Mouse (Mus musculus): ENCODE measurements at regions not wholly inside any gene's neighbourhood (a gene's known extent, or its start where the extent isn't known, plus 50 kb on each side); places are given as distances from the start of the nearest gene placed in this dataset.

DNA sequence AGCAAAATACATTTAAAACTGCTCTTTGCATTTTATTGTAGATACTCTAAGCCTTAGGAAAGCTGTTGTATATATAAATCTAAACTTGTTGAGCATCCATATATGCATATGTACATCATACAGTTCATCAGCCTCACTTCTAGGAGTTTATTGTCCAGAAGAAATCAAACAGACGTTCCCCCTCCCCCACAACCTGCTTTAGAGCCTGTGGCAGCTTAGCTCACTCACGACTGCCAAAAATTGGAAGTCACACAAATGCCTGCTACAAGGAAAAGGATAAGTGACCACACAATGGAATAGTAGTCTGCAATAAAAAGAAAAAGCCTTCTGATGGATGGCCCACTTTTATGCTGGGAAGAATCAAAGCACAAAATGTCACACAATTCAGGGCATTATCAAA, 267.8 kb downstream of the Tcerg1l start:
- 54% methylated on average over 2 of the region's 2 CpGs for WGBS
- H3K4me1 ChIP-seq (ENCODE audit: control insufficient read depth, insufficient read depth, insufficient read length) = no peaks in the 10 kb centered on the region
- no peaks in the 10 kb centered on the region for H3K36me3 ChIP-seq (ENCODE audit: control insufficient read depth, insufficient read depth, low read length)
- H3K27ac ChIP-seq (ENCODE audit: insufficient read depth, low read length) = no peak overlapping the region
- no peaks in the 10 kb centered on the region for H3K27me3 ChIP-seq (ENCODE audit: control insufficient read depth, insufficient read depth, low read length)
- H3K4me3 ChIP-seq (ENCODE audit: extremely low read depth, insufficient read depth, insufficient read length) = no peak overlapping the region
- DNase-seq (ENCODE audit: low read depth in 1 of 2, low spot score in 2 of 2) = no peak
- TF ChIP-seq CTCF (IDR thresholded peaks at IDR 0.05; ENCODE audit: extremely low read depth, insufficient read depth, insufficient read length, insufficient replicate concordance) (no peak), POLR2A (IDR thresholded peaks at IDR 0.05; ENCODE audit: low read depth, low read length) (no peak)

GRCm38 (mm10) chr7:138133427-138133826, 264.1 kb downstream of the Tcerg1l start:
- no peak for TF ChIP-seq CTCF (IDR thresholded peaks at IDR 0.05; ENCODE audit: extremely low read depth, insufficient read depth, insufficient read length, insufficient replicate concordance)
- no peak for TF ChIP-seq POLR2A (IDR thresholded peaks at IDR 0.05; ENCODE audit: low read depth, low read length)
- no peaks in the 10 kb centered on the region for H3K4me1 ChIP-seq (ENCODE audit: control insufficient read depth, insufficient read depth, insufficient read length)
- no peaks in the 10 kb centered on the region for H3K27me3 ChIP-seq (ENCODE audit: control insufficient read depth, insufficient read depth, low read length)
- 92% methylated on average over 6 of the region's 6 CpGs for WGBS
- no peak overlapping the region for H3K27ac ChIP-seq (ENCODE audit: insufficient read depth, low read length)
- no peaks in the 10 kb centered on the region for H3K36me3 ChIP-seq (ENCODE audit: control insufficient read depth, insufficient read depth, low read length)
- no peak overlapping the region for H3K4me3 ChIP-seq (ENCODE audit: extremely low read depth, insufficient read depth, insufficient read length)
- no peak for DNase-seq (ENCODE audit: low read depth in 1 of 2, low spot score in 2 of 2)

DNA sequence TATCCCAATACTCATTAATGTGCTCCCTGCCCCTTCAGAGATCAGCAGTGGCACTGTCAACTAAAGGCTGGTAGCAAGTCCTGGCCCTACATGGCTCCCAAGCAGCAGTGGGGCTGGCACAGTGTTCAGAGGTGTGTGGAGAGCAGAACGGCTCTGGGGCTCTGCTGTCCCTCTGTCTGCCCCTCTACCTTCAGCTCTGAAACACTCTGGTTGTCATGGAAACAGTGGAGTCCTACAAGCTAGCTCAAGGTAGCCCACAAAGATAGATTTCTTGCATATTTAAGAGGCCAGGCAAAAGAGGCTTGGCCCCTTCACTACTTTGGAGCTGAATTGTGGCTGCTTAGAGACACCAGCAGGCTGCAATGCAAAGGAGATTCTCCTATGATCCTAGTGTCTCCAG, 259.6 kb downstream of the Tcerg1l start:
- Histone ChIP-seq H3K36me3 (ENCODE audit: control insufficient read depth, insufficient read depth, low read length) (no peaks in the 10 kb centered on the region), H3K27me3 (ENCODE audit: control insufficient read depth, insufficient read depth, low read length) (no peaks in the 10 kb centered on the region), H3K4me1 (ENCODE audit: control insufficient read depth, insufficient read depth, insufficient read length) (no peaks in the 10 kb centered on the region), H3K27ac (ENCODE audit: insufficient read depth, low read length) (no peak overlapping the region), H3K4me3 (ENCODE audit: extremely low read depth, insufficient read depth, insufficient read length) (no peak overlapping the region)
- TF ChIP-seq CTCF (IDR thresholded peaks at IDR 0.05; ENCODE audit: extremely low read depth, insufficient read depth, insufficient read length, insufficient replicate concordance) (no peak), POLR2A (IDR thresholded peaks at IDR 0.05; ENCODE audit: low read depth, low read length) (no peak)
- DNase-seq (ENCODE audit: low read depth in 1 of 2, low spot score in 2 of 2) = no peak
- WGBS = 80% methylated on average over 1 of the region's 1 CpGs

GRCm38 (mm10) chr7:138139766-138140165, 257.8 kb downstream of the Tcerg1l start:
- no peak for DNase-seq (ENCODE audit: low read depth in 1 of 2, low spot score in 2 of 2)
- H3K4me1 ChIP-seq (ENCODE audit: control insufficient read depth, insufficient read depth, insufficient read length) = no peaks in the 10 kb centered on the region
- TF ChIP-seq CTCF (IDR thresholded peaks at IDR 0.05; ENCODE audit: extremely low read depth, insufficient read depth, insufficient read length, insufficient replicate concordance) (no peak), POLR2A (IDR thresholded peaks at IDR 0.05; ENCODE audit: low read depth, low read length) (no peak)
- no peak overlapping the region for H3K27ac ChIP-seq (ENCODE audit: insufficient read depth, low read length)
- H3K36me3 ChIP-seq (ENCODE audit: control insufficient read depth, insufficient read depth, low read length) = no peaks in the 10 kb centered on the region
- H3K4me3 ChIP-seq (ENCODE audit: extremely low read depth, insufficient read depth, insufficient read length) = no peak overlapping the region
- no peaks in the 10 kb centered on the region for H3K27me3 ChIP-seq (ENCODE audit: control insufficient read depth, insufficient read depth, low read length)
- WGBS = 88% methylated on average over 5 of the region's 5 CpGs

- no peak for DNase-seq (ENCODE audit: low read depth in 1 of 2, low spot score in 2 of 2)
- H3K27ac ChIP-seq (ENCODE audit: insufficient read depth, low read length) = no peak overlapping the region
- no peaks in the 10 kb centered on the region for H3K4me1 ChIP-seq (ENCODE audit: control insufficient read depth, insufficient read depth, insufficient read length)
- no peak overlapping the region for H3K4me3 ChIP-seq (ENCODE audit: extremely low read depth, insufficient read depth, insufficient read length)
- no peak for TF ChIP-seq CTCF (IDR thresholded peaks at IDR 0.05; ENCODE audit: extremely low read depth, insufficient read depth, insufficient read length, insufficient replicate concordance)
- TF ChIP-seq POLR2A (IDR thresholded peaks at IDR 0.05; ENCODE audit: low read depth, low read length) = no peak
- no peaks in the 10 kb centered on the region for H3K27me3 ChIP-seq (ENCODE audit: control insufficient read depth, insufficient read depth, low read length)
- H3K36me3 ChIP-seq (ENCODE audit: control insufficient read depth, insufficient read depth, low read length) = no peaks in the 10 kb centered on the region
- 52% methylated on average over 2 of the region's 2 CpGs for WGBS
Measured at GRCm38 (mm10) chr7:138149496-138149895, 248.0 kb downstream of the Tcerg1l start.

DNA sequence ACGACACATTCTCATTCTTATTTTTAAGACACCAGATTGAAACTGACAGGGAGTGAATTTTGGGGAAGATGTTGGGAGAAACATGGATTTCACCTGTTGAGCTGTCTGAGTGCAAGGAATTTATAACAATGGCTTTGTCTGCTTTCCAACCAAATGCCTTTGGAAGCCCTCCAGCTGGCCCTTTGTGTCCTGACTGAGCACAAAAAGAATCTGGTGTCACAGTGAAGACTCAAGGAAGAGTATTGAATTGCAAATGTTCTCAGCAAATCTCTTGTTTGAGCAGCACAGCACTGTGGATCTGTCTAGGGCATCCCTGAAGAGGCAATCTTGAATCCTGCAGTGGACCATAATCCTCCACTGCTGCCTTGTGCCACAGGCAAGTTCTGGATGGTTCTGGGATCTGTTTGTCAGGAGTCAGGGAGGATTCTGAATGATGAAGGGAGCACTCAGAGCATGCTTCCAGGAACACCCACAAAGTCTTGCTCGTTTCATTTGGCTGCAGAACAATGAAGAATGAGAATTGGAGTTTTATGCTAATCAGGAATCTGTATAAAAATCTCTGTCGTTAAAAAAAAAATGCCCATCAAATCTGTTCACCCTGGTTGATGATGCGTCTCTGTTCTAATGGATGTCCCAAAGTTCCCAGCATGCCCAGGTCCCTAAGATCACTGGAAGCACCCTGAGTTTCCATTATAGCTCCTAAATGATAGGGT, 243.9 kb downstream of the Tcerg1l start:
- no peak for DNase-seq (ENCODE audit: low read depth in 1 of 2, low spot score in 2 of 2)
- no peaks in the 10 kb centered on the region for H3K4me1 ChIP-seq (ENCODE audit: control insufficient read depth, insufficient read depth, insufficient read length)
- H3K27me3 ChIP-seq (ENCODE audit: control insufficient read depth, insufficient read depth, low read length) = no peaks in the 10 kb centered on the region
- H3K27ac ChIP-seq (ENCODE audit: insufficient read depth, low read length) = no peak overlapping the region
- TF ChIP-seq POLR2A (IDR thresholded peaks at IDR 0.05; ENCODE audit: low read depth, low read length) = no peak
- H3K36me3 ChIP-seq (ENCODE audit: control insufficient read depth, insufficient read depth, low read length) = no peaks in the 10 kb centered on the region
- 73% methylated on average over 4 of the region's 4 CpGs for WGBS
- H3K4me3 ChIP-seq (ENCODE audit: extremely low read depth, insufficient read depth, insufficient read length) = no peak overlapping the region
